Mouse (Mus musculus) megakaryocyte-erythroid progenitor cell, adult 5-6 weeks (primary cell): Measurements from ENCODE around the gene Mmel1. TPM values are rescaled to one million over a fixed set of nuclear protein-coding genes. Genes with fewer than 3 reads are reported as not detected.

ENCODE experiments used
- ATAC-seq: replicated peaks from 2 replicates; pipeline ENCODE4 v1.8.0; 2016; ENCODE audit warnings: mild to moderate bottlenecking, inconsistent platforms; ENCODE audit not compliant: severe bottlenecking, poor library complexity, low FRiP score, low TSS enrichment
- total RNA-seq, 2 experiments: library from RNA; stranded (forward) in 1 of 2; stranded (reverse) in 1 of 2; fragments of 200-1000, 215-1000 nt in 1 of 2; fragments of >200 nt in 1 of 2; fragmentation: Nextera tagmentation in 1 of 2; gene quantifications; 2 replicates each; pipeline ENCODE4 v1.2.3; 2014 to 2017

Mmel1 gene
- total RNA-seq, 2 experiments from 2014 or later, result 0.94 to 5.5 TPM

DNA sequence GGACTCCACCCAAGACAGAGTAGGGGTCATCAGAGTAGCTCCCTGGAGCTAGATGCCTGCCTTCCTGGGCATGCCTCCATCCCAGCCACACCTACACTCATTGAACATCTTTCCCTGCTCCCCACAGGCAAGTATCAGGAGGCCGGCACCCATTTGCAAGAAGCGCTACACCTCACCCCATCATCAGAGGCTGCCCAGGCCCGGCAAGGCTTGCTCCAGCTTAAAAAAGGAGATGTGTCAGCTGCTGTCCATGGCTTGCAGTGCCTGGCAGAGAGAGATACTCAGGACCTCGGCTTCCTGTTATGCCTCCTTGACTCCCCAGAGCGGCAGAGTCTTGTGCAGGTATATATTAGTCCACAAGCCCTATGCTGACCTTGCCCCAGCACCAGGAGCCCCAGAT, 7.4 kb upstream of the Mmel1 start:
- no peak for ATAC-seq

DNA sequence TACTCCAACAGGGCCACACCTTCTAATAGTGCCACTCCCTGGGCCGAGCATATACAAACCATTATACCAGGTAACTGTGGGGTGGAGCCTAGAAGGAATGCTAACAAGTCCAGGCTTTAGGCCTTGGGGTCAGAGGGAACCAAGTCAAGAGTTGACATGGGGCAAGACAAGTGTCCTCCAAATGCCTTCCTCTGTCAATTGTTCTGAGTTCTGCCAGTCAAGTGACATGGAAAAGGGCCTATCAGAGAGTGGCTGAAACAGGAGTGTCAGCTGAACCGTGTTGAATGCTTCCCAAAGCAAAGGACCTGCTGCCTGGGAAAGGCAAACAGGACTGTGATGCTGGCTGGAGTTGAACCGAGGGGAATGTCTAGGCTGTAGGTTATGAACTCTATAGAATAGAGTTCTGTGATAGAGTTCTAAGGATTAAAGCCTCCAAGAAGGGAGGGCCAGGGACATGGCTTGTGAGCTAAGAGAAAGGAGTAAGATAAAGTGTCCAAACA, 5.9 kb upstream of the Mmel1 start:
- ATAC-seq, result no peak

DNA sequence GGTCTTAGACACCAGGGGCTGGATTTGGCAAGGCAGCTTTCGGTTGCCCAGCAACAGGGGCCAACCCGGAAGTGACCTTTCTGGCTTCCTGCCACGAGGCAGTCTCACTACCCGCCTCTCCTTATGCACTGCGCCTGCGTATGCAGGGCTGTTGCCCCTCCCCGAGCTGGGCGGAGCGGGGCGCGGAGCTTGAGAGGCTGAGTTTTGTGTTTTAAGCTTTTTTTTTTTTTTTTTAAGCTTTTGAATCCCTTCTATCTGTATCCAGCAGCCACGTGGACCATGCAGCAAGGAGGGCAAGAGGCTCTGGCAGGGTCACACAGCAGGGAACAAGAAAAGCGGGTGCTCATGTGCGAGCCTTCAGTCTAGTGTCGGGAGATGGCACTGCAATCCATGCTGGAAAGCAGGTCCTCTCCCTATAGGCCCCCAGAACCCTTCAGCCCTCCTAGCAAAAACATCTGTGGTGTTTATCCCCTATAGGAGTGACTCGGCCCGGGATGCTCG, 5.1 kb upstream of the Mmel1 start:
- ATAC-seq, result peak; percentile 77

DNA sequence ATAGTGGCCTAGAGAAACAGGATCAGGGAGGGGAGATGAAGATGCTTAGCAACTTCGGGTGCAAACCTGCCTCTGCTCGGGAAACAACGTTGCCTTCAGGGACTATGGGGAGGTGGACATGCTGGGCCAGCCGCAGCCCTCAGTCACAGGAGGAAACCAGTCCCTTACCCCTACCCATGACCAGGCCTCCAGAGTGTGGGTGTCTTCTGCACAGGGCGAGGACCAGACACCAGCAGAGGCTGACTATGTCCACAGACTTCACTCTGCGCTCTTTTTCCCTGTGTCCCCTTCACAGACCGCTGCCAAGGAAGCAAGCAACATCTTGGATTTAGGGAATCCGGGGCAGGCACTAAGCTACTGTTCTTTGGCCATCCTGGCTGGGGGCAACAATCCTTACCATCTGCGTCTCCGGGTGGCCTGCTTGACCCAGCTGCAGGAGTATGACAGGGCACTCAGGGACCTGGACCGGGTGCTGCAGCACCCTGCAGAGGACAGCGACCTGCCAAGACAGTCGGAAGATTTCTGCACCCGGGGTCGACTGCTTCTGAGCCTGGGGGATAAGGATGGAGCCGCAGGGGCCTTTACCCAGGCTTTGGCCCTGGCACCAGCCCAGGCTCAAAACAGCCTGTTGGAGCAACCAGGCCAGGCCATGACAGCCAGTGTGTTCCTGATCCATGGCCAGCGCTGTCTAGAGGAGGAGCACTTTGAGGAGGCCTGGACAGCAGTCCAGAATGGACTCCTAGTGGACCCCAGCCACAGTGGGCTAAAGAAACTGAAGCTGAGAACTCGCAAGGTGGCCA, 4.2 kb upstream of the Mmel1 start:
- no peak for ATAC-seq

DNA sequence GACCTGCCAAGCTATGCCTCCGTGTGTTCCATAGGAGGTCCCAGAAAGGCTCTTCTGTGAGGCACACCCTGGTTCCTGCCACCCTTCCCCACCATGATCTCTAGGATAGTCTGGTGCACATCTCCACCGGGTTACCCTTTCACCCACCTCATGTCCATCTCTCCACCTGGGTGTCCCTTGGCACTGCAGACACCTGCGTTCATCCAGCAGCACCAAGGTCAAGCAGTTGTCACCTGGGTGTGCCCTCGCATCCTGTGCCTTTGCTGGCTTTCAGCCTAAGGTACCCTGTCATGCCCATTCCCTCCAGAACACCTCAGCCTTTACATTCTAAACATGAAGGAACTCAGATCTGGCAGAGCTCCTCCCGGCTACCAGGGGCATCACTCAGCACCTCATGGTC, 3.0 kb upstream of the Mmel1 start:
- ATAC-seq, result no peak

DNA sequence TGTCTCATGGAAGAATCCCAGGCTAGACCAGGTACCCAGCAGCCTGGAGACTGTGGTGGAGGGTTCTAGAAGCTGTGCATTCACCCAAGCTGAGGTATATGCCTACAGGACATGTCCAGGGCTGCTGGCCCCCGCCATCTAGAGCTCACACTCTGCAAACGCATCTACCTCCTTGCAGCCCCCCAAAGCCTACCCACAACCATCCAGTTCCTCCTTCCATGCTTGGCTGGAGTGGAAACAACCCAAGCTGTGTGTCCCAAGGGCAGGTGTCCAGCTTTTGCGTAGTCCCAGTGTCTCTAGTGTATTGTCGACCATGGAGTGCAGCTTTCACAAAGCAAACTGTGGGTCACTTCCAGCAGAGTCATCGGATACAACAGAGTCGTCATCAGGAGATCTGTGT, 2.1 kb upstream of the Mmel1 start:
- no peak for ATAC-seq

DNA sequence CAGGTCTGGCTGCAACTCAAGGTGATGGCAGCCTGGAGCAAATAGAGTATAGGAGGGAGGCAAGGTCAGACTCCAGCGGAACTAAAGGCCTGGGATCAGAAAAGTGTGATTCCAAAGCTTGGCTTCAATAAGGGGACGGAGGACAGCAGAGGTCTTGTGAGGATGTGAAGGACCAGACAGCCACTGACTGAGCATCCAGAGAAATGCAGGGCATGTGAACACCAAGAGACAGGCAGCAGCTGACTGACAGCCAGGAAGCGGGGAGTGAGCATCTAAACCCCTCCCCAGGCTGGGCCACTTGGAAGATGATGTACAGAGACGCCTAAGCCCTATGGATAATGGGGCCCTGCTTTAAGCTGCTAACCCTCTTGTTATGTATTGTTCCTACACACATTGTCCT, 1.3 kb downstream of the Mmel1 start:
- ATAC-seq, result no peak

DNA sequence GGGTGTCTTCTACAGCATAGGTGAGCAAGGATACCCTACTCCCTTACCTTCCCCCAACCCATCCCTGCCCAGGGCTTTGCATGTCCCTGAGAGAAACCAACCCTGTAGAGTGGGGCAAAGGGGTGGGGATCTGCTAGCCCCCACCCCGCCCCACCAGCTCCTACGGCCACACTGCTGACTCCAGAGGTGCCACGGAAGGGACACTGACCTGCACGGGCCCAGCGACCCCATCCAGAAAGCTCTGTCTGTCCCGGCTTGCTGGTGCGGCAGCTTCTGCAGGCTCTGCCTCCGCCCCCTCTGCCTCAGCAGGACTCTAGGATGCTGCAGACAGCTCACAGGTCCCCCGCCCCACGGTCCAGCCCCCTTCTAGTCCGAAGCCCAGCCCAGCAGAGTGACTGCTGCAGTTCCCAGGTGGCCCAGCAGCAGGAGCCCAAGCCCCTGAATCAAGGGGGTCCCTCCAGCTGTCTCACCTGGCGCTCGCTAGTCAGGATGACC, 2.4 kb downstream of the Mmel1 start:
- peak; percentile 41; the same call in 1 of the 2 replicates for ATAC-seq

DNA sequence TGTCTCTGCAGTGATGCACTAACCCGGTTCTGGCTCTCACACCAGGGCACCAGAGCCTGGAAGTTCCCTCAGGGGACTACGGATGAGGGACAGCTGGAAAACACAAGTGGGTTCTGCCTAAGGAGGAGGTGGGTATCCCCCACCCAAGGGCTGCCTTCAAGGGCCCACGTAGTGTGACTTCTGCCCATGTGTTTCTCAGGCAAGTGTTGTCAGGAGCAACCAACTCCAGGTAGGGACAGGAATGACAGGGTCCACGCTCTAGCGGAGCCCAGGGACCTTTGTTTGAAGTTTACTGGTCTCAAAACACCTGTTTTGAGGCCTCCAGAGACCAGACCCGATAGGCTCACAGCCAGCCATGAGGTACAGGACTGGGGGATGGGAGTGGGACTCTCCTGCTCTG, 3.8 kb downstream of the Mmel1 start:
- ATAC-seq, result no peak

DNA sequence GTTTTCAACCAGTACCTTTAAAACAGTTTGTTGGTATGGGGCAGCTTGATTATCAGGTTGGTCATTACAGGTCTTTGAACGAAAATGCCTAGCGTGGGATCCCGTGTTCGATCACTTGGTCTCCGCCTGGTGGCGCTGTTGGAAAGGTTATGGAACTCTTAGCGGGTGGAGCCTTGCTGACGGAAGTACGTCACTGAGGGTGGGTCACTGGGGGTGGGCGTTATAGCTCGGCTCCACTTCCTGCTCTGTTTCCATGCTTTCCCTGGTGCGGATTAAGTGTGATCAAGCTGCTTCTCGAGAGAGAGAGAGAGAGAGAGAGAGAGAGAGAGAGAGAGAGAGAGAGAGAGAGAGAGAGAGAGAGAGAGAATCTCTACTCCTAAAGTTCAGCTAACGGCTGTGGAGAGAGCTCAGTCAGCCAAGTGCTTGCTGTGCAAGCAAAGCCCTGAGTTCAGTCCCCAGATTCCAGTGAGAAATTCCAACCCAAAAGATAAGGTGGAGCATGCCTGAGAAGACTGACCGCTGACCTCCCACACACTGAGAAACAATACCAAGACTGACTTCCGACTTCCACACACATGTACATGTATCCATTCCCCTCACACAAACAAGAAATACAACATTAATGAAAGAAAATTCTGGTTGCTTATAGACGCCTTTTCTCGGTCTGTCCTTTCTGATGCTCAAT, 8.6 kb downstream of the Mmel1 start:
- ATAC-seq, result peak; percentile 73

DNA sequence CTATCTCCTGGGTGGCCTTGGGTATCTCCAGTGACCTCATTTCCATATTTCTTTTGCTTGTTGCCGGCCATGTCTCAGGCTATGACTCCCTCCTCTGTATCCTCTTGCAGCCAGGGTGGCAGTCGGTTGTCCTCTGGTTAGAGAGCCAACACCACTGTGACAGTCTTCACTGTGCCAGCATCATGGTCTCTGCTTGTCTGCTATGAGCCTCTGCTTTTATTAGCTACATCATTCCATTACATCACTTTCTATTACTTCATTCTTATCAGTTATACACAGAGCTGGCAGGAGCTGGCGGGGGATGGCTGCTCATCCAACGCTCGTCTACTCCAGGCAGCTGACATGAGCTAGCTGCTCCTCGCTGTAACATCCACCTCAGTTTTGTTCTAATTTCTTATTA, 11.3 kb downstream of the Mmel1 start:
- ATAC-seq, result peak; percentile 86

DNA sequence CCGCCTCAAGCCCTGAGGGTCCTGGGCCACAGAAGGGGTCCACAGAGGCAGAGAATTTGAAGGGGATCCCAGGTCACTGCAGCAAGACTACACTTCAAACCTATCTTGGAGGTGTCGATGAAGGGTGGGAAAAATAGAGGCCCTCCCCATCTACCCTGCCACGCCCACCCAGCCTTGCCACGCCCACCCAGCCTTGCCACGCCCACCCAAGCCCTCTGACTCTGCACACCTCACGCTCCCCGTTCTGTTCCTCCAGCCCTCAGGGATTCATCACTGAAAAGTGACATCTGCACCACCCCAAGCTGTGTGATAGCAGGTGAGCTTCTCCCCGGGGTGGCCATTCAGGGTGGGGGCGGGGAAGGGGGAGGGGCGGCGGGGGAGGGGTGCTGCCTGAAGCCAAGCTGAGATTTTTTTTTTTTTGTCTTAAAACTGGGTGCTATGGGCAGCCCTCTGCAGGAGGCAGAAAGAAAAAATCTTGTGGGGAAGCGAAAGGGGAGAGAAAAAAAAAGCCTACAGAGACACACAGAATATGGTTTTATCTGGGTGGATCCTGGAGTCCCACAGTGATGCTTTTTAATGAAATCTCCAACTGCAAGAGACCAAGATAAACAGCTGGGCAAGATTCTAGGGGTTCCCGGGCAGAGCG, 12.8 kb downstream of the Mmel1 start:
- 0 out of 2 replicates have a peak, but pooled peaks have one; percentile 13 for ATAC-seq

DNA sequence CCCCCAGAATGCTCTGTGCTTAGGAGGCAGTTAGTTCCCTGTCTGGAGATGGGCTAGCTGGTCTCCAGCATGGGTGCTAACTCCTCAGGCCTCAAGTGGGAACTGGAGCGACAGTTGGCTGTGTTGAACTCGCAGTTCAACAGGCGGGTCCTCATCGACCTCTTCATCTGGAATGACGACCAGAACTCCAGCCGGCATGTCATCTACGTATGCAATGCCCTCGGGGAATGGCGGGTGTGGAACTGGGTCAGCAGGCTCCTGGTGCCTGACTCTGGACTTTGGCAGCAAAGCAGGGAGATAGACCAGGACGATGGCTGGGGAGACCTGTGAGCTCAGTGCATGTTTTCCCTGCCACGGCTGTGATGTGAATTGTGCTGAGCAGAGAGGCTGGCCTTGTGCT, 16.0 kb downstream of the Mmel1 start:
- no peak for ATAC-seq

DNA sequence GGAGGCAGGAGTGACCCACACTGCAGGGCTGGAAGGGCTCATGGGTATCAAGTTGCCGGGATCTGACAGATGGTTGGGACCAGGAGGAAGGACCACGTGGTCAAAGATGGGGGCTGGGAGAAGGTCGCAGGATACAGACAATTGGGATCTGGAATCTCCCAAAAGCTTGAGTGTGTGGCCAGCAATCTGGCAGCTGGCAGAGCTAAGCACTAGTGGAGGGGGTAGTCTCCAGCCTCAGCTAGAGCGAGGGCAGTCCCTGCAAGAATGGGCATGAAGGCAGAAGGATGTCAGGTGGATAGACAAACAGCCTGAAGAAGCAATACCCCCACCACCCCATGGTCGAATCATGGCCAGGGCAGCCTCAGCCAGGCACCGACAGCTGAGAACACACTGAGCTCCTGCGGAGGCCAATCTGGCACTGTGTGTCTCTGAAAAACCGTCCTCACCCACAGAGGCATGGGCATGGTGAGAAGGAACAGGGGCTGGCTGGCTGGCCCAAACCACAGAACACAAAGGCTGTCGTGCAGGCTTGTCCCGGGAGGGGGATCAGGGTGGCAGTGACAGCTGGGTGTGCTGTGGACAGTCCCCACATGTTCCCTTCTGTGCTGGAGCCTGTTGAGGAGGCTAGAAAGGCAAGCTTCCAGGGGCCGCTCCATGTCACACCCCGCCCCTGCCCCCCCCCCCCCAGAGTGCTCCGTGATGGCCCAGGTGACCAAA, 17.6 kb downstream of the Mmel1 start:
- no peak for ATAC-seq

DNA sequence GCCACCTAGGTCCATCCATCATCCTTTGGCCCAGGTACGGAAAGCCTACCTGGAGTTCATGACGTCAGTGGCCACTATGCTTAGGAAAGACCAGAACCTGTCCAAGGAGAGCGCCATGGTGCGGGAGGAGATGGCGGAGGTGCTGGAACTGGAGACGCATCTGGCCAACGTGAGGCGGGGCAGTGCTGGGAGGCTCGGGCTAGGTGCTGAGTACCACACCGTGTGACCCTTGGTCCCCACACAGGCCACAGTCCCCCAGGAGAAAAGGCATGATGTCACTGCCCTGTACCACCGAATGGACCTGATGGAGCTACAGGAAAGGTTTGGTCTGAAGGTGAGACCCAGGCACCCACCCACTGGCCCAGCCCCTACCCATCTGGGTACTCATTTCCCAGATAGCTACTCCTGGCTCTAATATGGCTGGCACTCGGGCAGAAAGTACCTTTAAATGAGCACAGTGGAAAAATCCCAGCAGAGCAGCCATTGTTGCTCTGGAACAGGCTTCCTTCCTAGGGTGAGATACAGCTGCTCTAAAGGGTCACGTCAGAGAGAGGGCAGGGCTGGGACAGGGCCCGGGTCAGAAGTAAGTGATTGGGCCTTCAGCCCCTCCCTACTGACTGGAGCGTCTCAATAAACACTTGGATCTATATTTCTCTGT, 18.3 kb downstream of the Mmel1 start:
- no peak for ATAC-seq

DNA sequence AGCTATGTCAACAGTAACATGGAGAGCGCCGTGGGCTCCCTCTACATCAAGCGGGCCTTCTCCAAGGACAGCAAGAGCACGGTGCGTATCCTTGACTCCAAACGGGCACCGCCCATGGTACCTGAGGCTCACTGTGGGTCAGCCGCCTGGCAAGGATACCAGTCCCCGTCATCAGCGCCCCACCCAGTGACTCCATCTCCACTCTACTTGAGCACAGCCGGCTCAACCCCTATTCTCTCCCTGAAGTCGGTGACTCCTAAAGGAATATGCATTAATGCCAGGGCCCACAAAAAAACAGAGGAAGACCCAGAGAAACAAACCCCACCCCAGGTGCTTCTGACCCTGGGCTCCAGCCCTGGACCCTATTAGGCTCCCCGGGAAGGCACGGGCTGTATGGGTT, 21.5 kb downstream of the Mmel1 start:
- no peak for ATAC-seq

DNA sequence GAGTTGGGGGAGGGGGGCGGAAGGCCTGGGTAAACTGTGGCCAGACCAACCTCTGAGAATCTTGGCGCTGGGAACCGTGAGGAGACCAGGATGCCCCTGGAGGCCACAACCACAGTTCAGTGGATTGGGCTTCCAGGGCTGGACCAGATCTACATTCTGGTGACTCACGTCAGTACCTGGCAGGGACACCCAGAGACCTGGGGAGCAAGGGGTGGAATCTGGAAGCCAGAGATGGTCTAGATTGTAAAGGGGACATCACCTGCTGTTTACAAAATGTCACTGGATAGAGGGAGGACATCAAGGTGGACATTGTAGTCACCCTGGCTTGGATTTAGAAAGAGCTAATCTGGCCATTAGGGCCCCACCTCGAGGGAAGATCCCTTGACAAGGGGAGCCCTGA, 26.2 kb downstream of the Mmel1 start:
- no peak for ATAC-seq

DNA sequence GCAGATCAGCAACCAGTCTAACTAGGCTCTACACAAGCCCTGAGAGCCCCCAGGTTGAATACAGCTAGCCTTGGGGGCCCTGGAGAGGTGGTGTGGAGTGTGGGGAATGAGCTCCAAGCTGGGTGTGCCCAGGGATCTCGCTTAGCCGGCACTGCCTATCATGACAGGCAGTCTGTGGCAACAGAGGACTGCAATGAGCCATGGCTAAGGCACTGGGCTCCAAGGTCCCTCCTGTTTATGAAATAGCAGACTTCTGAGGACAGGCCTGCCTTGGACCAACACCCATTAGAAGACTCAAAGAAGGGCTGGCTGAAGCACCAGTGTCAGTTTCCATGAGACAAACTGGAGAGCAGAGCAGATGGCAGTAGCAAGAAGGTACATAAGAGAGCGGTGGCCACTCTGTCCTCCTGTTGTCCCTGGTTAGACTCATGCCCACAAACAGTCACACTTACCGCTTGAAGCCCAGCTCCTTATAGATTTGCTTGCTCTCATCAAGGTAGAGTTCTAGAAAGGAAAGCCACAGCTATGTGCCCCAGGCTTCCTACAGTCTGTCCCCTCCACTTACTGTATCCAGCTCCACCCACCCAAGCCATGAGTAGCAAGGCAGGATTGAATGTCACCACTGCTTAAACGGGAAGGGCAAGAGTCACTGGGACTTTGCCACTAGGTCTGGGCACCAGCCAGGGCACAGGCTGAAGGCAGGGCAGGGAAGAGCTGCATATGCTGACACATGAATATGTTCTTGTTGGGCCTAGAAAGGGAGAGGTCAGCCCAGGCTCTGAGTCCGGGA, 28.5 kb downstream of the Mmel1 start:
- ATAC-seq, result no peak
